Mouse (Mus musculus) heart, embryonic 11.5 days (tissue): ENCODE measurements around the gene Mfsd6. TPM values are rescaled to one million over a fixed set of nuclear protein-coding genes. Genes with fewer than 3 reads are reported as not detected.

Source experiments
- ATAC-seq: fragments of 200-750 bp; cut with Nextera tagmentation; replicated peaks from 2 replicates; pipeline ENCODE4 v1.8.0; 2017; ENCODE audit warnings: moderate library complexity; ENCODE audit not compliant: insufficient number of reproducible peaks, low FRiP score, low TSS enrichment
- H3K27ac ChIP-seq: fragments of 300-500 bp; sonication (generic); 2 replicates; pipeline ENCODE4 v1.5.1; 2014; ENCODE audit warnings: mild to moderate bottlenecking, low read depth, low read length
- H3K27me3 ChIP-seq: fragments of 300-500 bp; sonication (generic); 2 replicates; pipeline ENCODE4 v1.6.1; 2014; ENCODE audit warnings: mild to moderate bottlenecking, low read length, mixed read lengths; ENCODE audit not compliant: control insufficient read depth, insufficient read depth
- H3K36me3 ChIP-seq: fragments of 300-500 bp; sonication (generic); 2 replicates; pipeline ENCODE4 v1.6.1; 2014; ENCODE audit warnings: mild to moderate bottlenecking, low read length, moderate library complexity, mixed read lengths; ENCODE audit not compliant: control insufficient read depth, insufficient read depth
- H3K4me1 ChIP-seq: fragments of 300-500 bp; sonication (generic); 2 replicates; pipeline ENCODE4 v1.6.1; 2014; ENCODE audit warnings: low read length; ENCODE audit not compliant: control insufficient read depth, insufficient read depth
- H3K4me2 ChIP-seq: fragments of 300-500 bp; sonication (generic); 2 replicates; pipeline ENCODE4 v1.6.1; 2014; ENCODE audit warnings: mild to moderate bottlenecking, moderate library complexity
- H3K4me3 ChIP-seq: fragments of 300-500 bp; sonication (generic); 2 replicates; pipeline ENCODE4 v1.5.1; 2014; ENCODE audit warnings: low read depth, low read length
- H3K9ac ChIP-seq: fragments of 300-500 bp; sonication (generic); 2 replicates; pipeline ENCODE4 v1.6.1; 2014; ENCODE audit warnings: mild to moderate bottlenecking, low read depth, low read length, moderate library complexity
- H3K9me3 ChIP-seq: fragments of 300-500 bp; sonication (generic); replicated peaks from 2 replicates; pipeline ENCODE4 v1.6.1; 2016; ENCODE audit warnings: low read length; ENCODE audit not compliant: control insufficient read depth
- WGBS: fragments of 180-500 bp; shearing (Covaris S2); extraction: QIAGEN DNeasy Blood & Tissue Kit; methylation state at CpG from one replicate; pipeline ENCODE4 v1.1.7; 2014; ENCODE audit not compliant: insufficient replicate concordance; 5-methylcytosine and 5-hydroxymethylcytosine counted together
- polyA plus RNA-seq: library from polyadenylated mRNA; unstranded; fragments of >200 nt; fragmentation: Nextera tagmentation; extraction: Ambion mirVana; gene quantifications from 2 replicates; pipeline ENCODE4 v1.2.1, GENCODE M21; 2014

Mfsd6 gene
- polyA plus RNA-seq, 1 experiment from 2014 or later = 2.3 TPM

GRCm38 (mm10) chr1:52687636-52688035 lies 39.6 kb downstream of the Mfsd6 start:
- no peak overlapping the region for H3K27ac ChIP-seq
- H3K4me2 ChIP-seq = no peak overlapping the region
- ATAC-seq = no peak
- H3K9ac ChIP-seq = no peak overlapping the region
- H3K4me3 ChIP-seq = no peak overlapping the region
- no peaks in the 10 kb centered on the region for H3K9me3 ChIP-seq
- no peaks in the 10 kb centered on the region for H3K27me3 ChIP-seq
- H3K36me3 ChIP-seq = no peaks in the 10 kb centered on the region
- 82% methylated on average over 8 of the region's 8 CpGs for WGBS
- H3K4me1 ChIP-seq = no peaks in the 10 kb centered on the region

- Histone ChIP-seq H3K36me3 (no peaks in the 10 kb centered on the region), H3K27me3 (no peaks in the 10 kb centered on the region), H3K9me3 (no peaks in the 10 kb centered on the region), H3K4me3 (no peak overlapping the region), H3K4me2 (no peak overlapping the region), H3K9ac (no peak overlapping the region), H3K27ac (no peak overlapping the region), H3K4me1 (no peaks in the 10 kb centered on the region)
- ATAC-seq = no peak
- WGBS = 67% methylated on average over 4 of the region's 4 CpGs
Measured at GRCm38 (mm10) chr1:52683550-52683949, 43.7 kb downstream of the Mfsd6 start.

GRCm38 (mm10) chr1:52676621-52677020 lies 50.6 kb downstream of the Mfsd6 start:
- Histone ChIP-seq H3K4me1 (peaks cover 8% of the 10 kb centered on the region; the same call in 1 of the 2 replicates), H3K4me2 (no peak overlapping the region), H3K27ac (peak overlapping the region; percentile 85), H3K9ac (no peak overlapping the region), H3K27me3 (no peaks in the 10 kb centered on the region), H3K36me3 (no peaks in the 10 kb centered on the region), H3K4me3 (no peak overlapping the region), H3K9me3 (no peaks in the 10 kb centered on the region)
- ATAC-seq = peak; percentile 81
- WGBS = 23% methylated on average over 3 of the region's 3 CpGs

- 55% methylated on average over 7 of the region's 7 CpGs for WGBS
- no peak overlapping the region for H3K9ac ChIP-seq
- H3K4me2 ChIP-seq = peak overlapping the region; percentile 2; the same call in 1 of the 2 replicates
Measured at GRCm38 (mm10) chr1:52675561-52676551, 51.4 kb downstream of the Mfsd6 start.

GRCm38 (mm10) chr1:52669931-52670330 lies 57.3 kb downstream of the Mfsd6 start:
- WGBS = 93% methylated on average over 1 of the region's 1 CpGs
- Histone ChIP-seq H3K4me3 (no peak overlapping the region), H3K27ac (no peak overlapping the region), H3K4me2 (no peak overlapping the region), H3K27me3 (no peaks in the 10 kb centered on the region), H3K4me1 (no peaks in the 10 kb centered on the region), H3K9me3 (no peaks in the 10 kb centered on the region), H3K9ac (no peak overlapping the region), H3K36me3 (no peaks in the 10 kb centered on the region)
- no peak for ATAC-seq

More at GRCm38 (mm10) chr1:52675561-52676551, 51.4 kb downstream of the Mfsd6 start:
- Histone ChIP-seq H3K4me3 (no peak overlapping the region), H3K27me3 (no peaks in the 10 kb centered on the region), H3K27ac (peak overlapping the region; percentile 85), H3K9me3 (no peaks in the 10 kb centered on the region), H3K4me1 (peaks cover 8% of the 10 kb centered on the region; the same call in 1 of the 2 replicates), H3K36me3 (no peaks in the 10 kb centered on the region)
- ATAC-seq = peak; percentile 49

- no peak overlapping the region for H3K27ac ChIP-seq
- 39% methylated on average over 7 of the region's 7 CpGs for WGBS
Measured at GRCm38 (mm10) chr1:52668743-52669323, 58.4 kb downstream of the Mfsd6 start.

GRCm38 (mm10) chr1:52663228-52663627 lies 64.0 kb downstream of the Mfsd6 start:
- H3K4me2 ChIP-seq = no peak overlapping the region
- H3K36me3 ChIP-seq = no peaks in the 10 kb centered on the region
- no peaks in the 10 kb centered on the region for H3K4me1 ChIP-seq
- no peak overlapping the region for H3K9ac ChIP-seq
- no peak overlapping the region for H3K27ac ChIP-seq
- H3K27me3 ChIP-seq = no peaks in the 10 kb centered on the region
- no peak overlapping the region for H3K4me3 ChIP-seq
- no peak for ATAC-seq
- WGBS = 86% methylated on average over 7 of the region's 7 CpGs
- H3K9me3 ChIP-seq = no peaks in the 10 kb centered on the region

More at GRCm38 (mm10) chr1:52668743-52669323, 58.4 kb downstream of the Mfsd6 start:
- no peaks in the 10 kb centered on the region for H3K36me3 ChIP-seq
- no peaks in the 10 kb centered on the region for H3K4me1 ChIP-seq
- no peak overlapping the region for H3K9ac ChIP-seq
- no peaks in the 10 kb centered on the region for H3K9me3 ChIP-seq
- no peak overlapping the region for H3K4me3 ChIP-seq
- ATAC-seq = no peak
- no peak overlapping the region for H3K4me2 ChIP-seq
- H3K27me3 ChIP-seq = no peaks in the 10 kb centered on the region

- no peaks in the 10 kb centered on the region for H3K9me3 ChIP-seq
- no peaks in the 10 kb centered on the region for H3K36me3 ChIP-seq
- H3K4me2 ChIP-seq = no peak overlapping the region
- no peak for ATAC-seq
- WGBS = 72% methylated on average over 12 of the region's 12 CpGs
- no peaks in the 10 kb centered on the region for H3K27me3 ChIP-seq
- H3K27ac ChIP-seq = no peak overlapping the region
- H3K9ac ChIP-seq = no peak overlapping the region
- H3K4me1 ChIP-seq = no peaks in the 10 kb centered on the region
- no peak overlapping the region for H3K4me3 ChIP-seq
Measured at GRCm38 (mm10) chr1:52660765-52661164, 66.5 kb downstream of the Mfsd6 start.
